8 mouse cellular contexts compared by ENCODE assay signal in genomic region chr5:142959576-142960556, GRCm38 (mm10). TPM values are rescaled to one million over a fixed set of nuclear protein-coding genes. Genes with fewer than 3 reads are reported as not detected.
A peak's percentile ranks its signal among the peaks of the same experiment; 100 is the strongest.
DNase-seq lines count a peak whose midpoint lies in the region; ATAC-seq and TF ChIP-seq lines count a peak whose summit lies in the region.

Gene Fscn1 (plus strand): TSS chr5:142960343.

- peaks cover 11% of the 10 kb centered on the region for H3K36me3 ChIP-seq in C2C12 (ENCODE audit: control insufficient read depth, insufficient read depth)
- no peaks in the 10 kb centered on the region; the same call in none of the 2 replicates for H3K36me3 ChIP-seq in heart, embryonic 11.5 days (ENCODE audit: control insufficient read depth, insufficient read depth, low read length)
- H3K36me3 ChIP-seq in kidney, embryonic 15.5 days: 0 out of 2 replicates have a peak, but pooled peaks cover 4% of the 10 kb centered on the region
- H3K36me3 ChIP-seq in stomach, postnatal 0 days (ENCODE audit: control insufficient read depth, insufficient read depth, low read length): no peaks in the 10 kb centered on the region

- DNase-seq in liver: peak; percentile 84
- DNase-seq in naive thymus-derived CD4-positive, alpha-beta T cell, adult 2 months (ENCODE audit: low read depth): peak; percentile 70
- peak; percentile 83 for DNase-seq in stomach, postnatal 0 days (ENCODE audit: low spot score)

- no peak within 1 kb of the TSS for H3K27ac ChIP-seq in bone marrow macrophage, adult 2 months (ENCODE audit: insufficient read depth, low read depth, low read length)
- H3K27ac ChIP-seq in embryonic fibroblast, embryonic 13.5 days (ENCODE audit: insufficient read depth, low read length): peak within 1 kb of the TSS; percentile 96
- peak within 1 kb of the TSS; percentile 95 for H3K27ac ChIP-seq in heart, embryonic 11.5 days (ENCODE audit: low read depth, low read length)
- peak within 1 kb of the TSS; percentile 98 for H3K27ac ChIP-seq in kidney, embryonic 15.5 days
- H3K27ac ChIP-seq in stomach, postnatal 0 days (replicated peaks): peak within 1 kb of the TSS; percentile 90

- no peak for TF ChIP-seq EP300 in stomach, postnatal 0 days (optimal IDR thresholded peaks at IDR 0.05)

- H3K9me3 ChIP-seq in heart, embryonic 11.5 days (replicated peaks; ENCODE audit: control insufficient read depth, low read length): no peaks in the 10 kb centered on the region
- no peaks in the 10 kb centered on the region for H3K9me3 ChIP-seq in kidney, embryonic 15.5 days (replicated peaks)
- no peaks in the 10 kb centered on the region for H3K9me3 ChIP-seq in stomach, postnatal 0 days (ENCODE audit: control insufficient read depth, low read length)

- no peak for TF ChIP-seq CTCF in C2C12 (IDR thresholded peaks at IDR 0.05; ENCODE audit: control insufficient read depth, insufficient read depth, insufficient read length)
- no peak for TF ChIP-seq CTCF in bone marrow macrophage, adult 2 months (IDR thresholded peaks at IDR 0.05; ENCODE audit: low read depth, low read length)
- TF ChIP-seq CTCF in embryonic fibroblast, embryonic 13.5 days (IDR thresholded peaks at IDR 0.05; ENCODE audit: borderline replicate concordance, insufficient read depth, low read length): no peak
- TF ChIP-seq CTCF in stomach, postnatal 0 days (IDR thresholded peaks at IDR 0.05; ENCODE audit: low read depth): peak; percentile 60

- H3K79me2 ChIP-seq in C2C12 (ENCODE audit: control insufficient read depth, insufficient read depth): peaks cover 52% of the 10 kb centered on the region

- H3K4me1 ChIP-seq in bone marrow macrophage, adult 2 months (ENCODE audit: control insufficient read depth, insufficient read depth, low read length): no peaks in the 10 kb centered on the region
- H3K4me1 ChIP-seq in embryonic fibroblast, embryonic 13.5 days (ENCODE audit: control insufficient read depth, insufficient read depth, low read length): 0 out of 2 replicates have a peak, but pooled peaks cover 6% of the 10 kb centered on the region
- peaks cover 28% of the 10 kb centered on the region for H3K4me1 ChIP-seq in heart, embryonic 11.5 days (ENCODE audit: control insufficient read depth, insufficient read depth, low read length)
- H3K4me1 ChIP-seq in kidney, embryonic 15.5 days: peaks cover 48% of the 10 kb centered on the region
- peaks cover 6% of the 10 kb centered on the region; the same call in 1 of the 2 replicates for H3K4me1 ChIP-seq in stomach, postnatal 0 days (replicated peaks; ENCODE audit: control insufficient read depth, insufficient read depth)

- H3K27me3 ChIP-seq in C2C12 (ENCODE audit: control insufficient read depth, insufficient read depth, insufficient read length): no peaks in the 10 kb centered on the region
- H3K27me3 ChIP-seq in heart, embryonic 11.5 days (ENCODE audit: control insufficient read depth, insufficient read depth, low read length): no peaks in the 10 kb centered on the region
- H3K27me3 ChIP-seq in kidney, embryonic 15.5 days: no peaks in the 10 kb centered on the region
- H3K27me3 ChIP-seq in stomach, postnatal 0 days (ENCODE audit: control insufficient read depth, insufficient read depth, low read length): no peaks in the 10 kb centered on the region

- H3K4me2 ChIP-seq in heart, embryonic 11.5 days: peak within 1 kb of the TSS; percentile 87
- peak within 1 kb of the TSS; percentile 76 for H3K4me2 ChIP-seq in kidney, embryonic 15.5 days
- H3K4me2 ChIP-seq in stomach, postnatal 0 days (replicated peaks; ENCODE audit: low read depth): peak within 1 kb of the TSS; percentile 69

- no peak for TF ChIP-seq POLR2A in bone marrow macrophage, adult 2 months (IDR thresholded peaks at IDR 0.05; ENCODE audit: borderline replicate concordance, low read depth, low read length)
- TF ChIP-seq POLR2A in embryonic fibroblast, embryonic 13.5 days (IDR thresholded peaks at IDR 0.05; ENCODE audit: low read depth, low read length): peak; percentile 100

- WGBS in heart, embryonic 11.5 days (ENCODE audit: insufficient replicate concordance): 9% methylated on average over 44 of the region's 44 CpGs
- 8% methylated on average over 43 of the region's 44 CpGs for WGBS in kidney, embryonic 15.5 days
- WGBS in stomach, postnatal 0 days: 9% methylated on average over 44 of the region's 44 CpGs

- peak; percentile 40 for ATAC-seq in heart, embryonic 11.5 days (replicated peaks; ENCODE audit: insufficient number of reproducible peaks, low FRiP score, low TSS enrichment)
- ATAC-seq in kidney, embryonic 15.5 days (replicated peaks; ENCODE audit: low FRiP score): peak; percentile 60
- ATAC-seq in stomach, postnatal 0 days (ENCODE audit: low FRiP score, low TSS enrichment): peak; percentile 61

- peak within 1 kb of the TSS; percentile 84 for H3ac ChIP-seq in C2C12 (ENCODE audit: control insufficient read depth, insufficient read length, low read depth)

- H3K9ac ChIP-seq in heart, embryonic 11.5 days (ENCODE audit: low read depth, low read length): peak within 1 kb of the TSS; percentile 96
- H3K9ac ChIP-seq in kidney, embryonic 15.5 days: peak within 1 kb of the TSS; percentile 84
- peak within 1 kb of the TSS; percentile 81 for H3K9ac ChIP-seq in stomach, postnatal 0 days (ENCODE audit: low read length)

- peaks cover 45% of the 10 kb centered on the region for H3K79me3 ChIP-seq in C2C12 (ENCODE audit: low read depth)

- H3K4me3 ChIP-seq in C2C12 (ENCODE audit: insufficient read depth, poor library complexity, severe bottlenecking): peak within 1 kb of the TSS; percentile 97
- H3K4me3 ChIP-seq in bone marrow macrophage, adult 2 months (ENCODE audit: insufficient read depth, low read length): peak within 1 kb of the TSS; percentile 34
- peak within 1 kb of the TSS; percentile 71 for H3K4me3 ChIP-seq in embryonic fibroblast, embryonic 13.5 days (ENCODE audit: insufficient read depth, low read length)
- peak within 1 kb of the TSS; percentile 90 for H3K4me3 ChIP-seq in heart, embryonic 11.5 days (ENCODE audit: low read depth, low read length)
- peak within 1 kb of the TSS; percentile 60 for H3K4me3 ChIP-seq in kidney, embryonic 15.5 days (replicated peaks)
- H3K4me3 ChIP-seq in stomach, postnatal 0 days (ENCODE audit: low read depth, low read length): peak within 1 kb of the TSS; percentile 72

TF ChIP-seq in C2C12, 6 proteins besides CTCF, POLR2A, EP300 and RAD21:
- no peak for TF ChIP-seq MYOD1 (IDR thresholded peaks at IDR 0.05; ENCODE audit: control insufficient read depth, insufficient read length, low read depth)
- no peak for TF ChIP-seq MAX (IDR thresholded peaks at IDR 0.05)
- no peak for TF ChIP-seq USF1 (IDR thresholded peaks at IDR 0.05; ENCODE audit: low read depth)
- no peak for TF ChIP-seq FOSL1 (IDR thresholded peaks at IDR 0.05; ENCODE audit: insufficient read depth, low read length, poor library complexity, severe bottlenecking)
- no peak for TF ChIP-seq MYOG (IDR thresholded peaks at IDR 0.05; ENCODE audit: control insufficient read depth, extremely low read depth, insufficient read length)
- TF ChIP-seq CEBPB (IDR thresholded peaks at IDR 0.05; ENCODE audit: low read depth): no peak

RNA-seq across cellular contexts. Expression of gene Fscn1, which starts in this region (rescaled TPM):
- polyA plus RNA-seq in C2C12 (2012; fragmentation: generic; extraction: Trizol): 583 TPM
- 2.4 and 3.2 TPM in 2 replicates for polyA plus RNA-seq in bone marrow macrophage, adult 2 months (2012; ENCODE audit: insufficient read depth, insufficient read length, missing spikeins)
- 323 and 406 TPM in 2 replicates for polyA plus RNA-seq in embryonic fibroblast, embryonic 13.5 days (2011; ENCODE audit: insufficient read length, low read depth, missing spikeins)
- 180 and 186 TPM in 2 replicates for polyA plus RNA-seq in heart, embryonic 11.5 days (2014; fragmentation: Nextera tagmentation; extraction: Ambion mirVana)
- polyA plus RNA-seq in kidney, embryonic 15.5 days (2015; fragmentation: Nextera tagmentation; extraction: Ambion mirVana): 320 and 348 TPM in 2 replicates
- 42.0 and 42.7 TPM in 2 replicates for polyA plus RNA-seq in stomach, postnatal 0 days (2015; fragmentation: Nextera tagmentation; extraction: Ambion mirVana)

Comparison
In these comparisons a context has a peak if more than half of its experiments do, and no peak if none do; other contexts are left out.
1. RNA of gene Fscn1 (polyA plus RNA-seq): 583 TPM in C2C12 (single experiment), 320 to 348 TPM in kidney, embryonic 15.5 days, 323 to 406 TPM in embryonic fibroblast, embryonic 13.5 days, 180 to 186 TPM in heart, embryonic 11.5 days and 42.0 to 42.7 TPM in stomach, postnatal 0 days; 2.4 to 3.2 TPM in bone marrow macrophage, adult 2 months; every median in the first group is over 10 times any median in the second.
2. H3K4me3 ChIP-seq: peak in every context shown above with its lines; median percentile 97 in C2C12; 90 in heart, embryonic 11.5 days; 72 in stomach, postnatal 0 days; 71 in embryonic fibroblast, embryonic 13.5 days; 60 in kidney, embryonic 15.5 days; 34 in bone marrow macrophage, adult 2 months.
3. Peak in every context shown above with its lines, with median percentiles within 50 percentile points of each other: ATAC-seq, H3K4me2 ChIP-seq, H3K9ac ChIP-seq and DNase-seq.